Mouse (Mus musculus) CH12.LX (cell line): ENCODE measurements around the gene Gm27029. TPM values are rescaled to one million over a fixed set of nuclear protein-coding genes. Genes with fewer than 3 reads are reported as not detected.

Source experiments
- DNase-seq: peaks from one replicate; pipeline ENCODE4 v3.0.0-alpha.2; 2013; ENCODE audit errors: extremely low read depth
- H3K27ac ChIP-seq: 2 replicates; pipeline ENCODE4 v1.5.1; 2012; ENCODE audit warnings: low read depth, mild to moderate bottlenecking, control low read depth, moderate library complexity; ENCODE audit not compliant: insufficient read depth
- H3K27me3 ChIP-seq: replicated peaks from 2 replicates; pipeline ENCODE3; 2012; ENCODE audit warnings: inconsistent platforms
- H3K36me3 ChIP-seq, 2 experiments: replicated peaks in 1 of 2; 2 replicates each; pipeline versions ENCODE3 to v1.6.1; 2012; ENCODE audit warnings: inconsistent platforms in 1 of 2, low read length in 1 of 2, mild to moderate bottlenecking in 1 of 2, mixed read lengths in 1 of 2, moderate library complexity in 1 of 2; ENCODE audit not compliant: control insufficient read depth in 1 of 2, insufficient read depth in 1 of 2
- H3K4me1 ChIP-seq, 2 experiments: 2 replicates each; pipeline ENCODE4 v1.6.1; 2012; ENCODE audit warnings: inconsistent platforms in 1 of 2, moderate library complexity in 1 of 2; ENCODE audit not compliant: insufficient read depth in 2 of 2, control insufficient read depth in 1 of 2
- H3K4me2 ChIP-seq: 2 replicates; pipeline ENCODE4 v1.6.1; 2012; ENCODE audit warnings: low read depth, mild to moderate bottlenecking, control low read depth; ENCODE audit not compliant: poor library complexity, insufficient read depth, severe bottlenecking
- H3K4me3 ChIP-seq, 3 experiments: fragments of 150-350 bp in 1 of 3; sonication (generic) in 1 of 3; replicated peaks in 1 of 3; 2 replicates each; pipeline versions ENCODE3 to v1.5.1; 2011 to 2012; ENCODE audit warnings: low read depth in 2 of 3, low read length in 2 of 3, mild to moderate bottlenecking in 2 of 3, moderate library complexity in 2 of 3, control low read depth in 1 of 3, improper control_type of control experiment in 1 of 3, inconsistent platforms in 1 of 3, mixed read lengths in 1 of 3; ENCODE audit not compliant: poor library complexity in 1 of 3
- H3K79me2 ChIP-seq: replicated peaks from 2 replicates; pipeline ENCODE4 v1.6.1; 2012; ENCODE audit warnings: mild to moderate bottlenecking, moderate library complexity; ENCODE audit not compliant: control insufficient read depth, poor library complexity, insufficient read depth, severe bottlenecking; ENCODE audit errors: extremely low read depth
- H3K9ac ChIP-seq: 2 replicates; pipeline ENCODE4 v1.6.1; 2012; ENCODE audit warnings: low read depth, mild to moderate bottlenecking, control low read depth, moderate library complexity; ENCODE audit not compliant: insufficient read depth
- H3K9me3 ChIP-seq: replicated peaks from 2 replicates; pipeline ENCODE3; 2012; ENCODE audit warnings: low read length, inconsistent platforms, mixed read lengths
- BHLHE40 ChIP-seq: IDR thresholded peaks from 2 replicates; pipeline ENCODE4 v1.6.1; 2011; ENCODE audit warnings: mild to moderate bottlenecking, low read depth, low read length, improper control_type of control experiment
- CHD2 ChIP-seq: IDR thresholded peaks from 2 replicates; pipeline ENCODE4 v1.6.1; 2011; ENCODE audit warnings: low read length, improper control_type of control experiment
- E2F4 ChIP-seq: IDR thresholded peaks from 2 replicates; pipeline ENCODE4 v1.6.1; 2011; ENCODE audit warnings: low read depth, low read length, improper control_type of control experiment; ENCODE audit not compliant: insufficient replicate concordance
- EP300 ChIP-seq: IDR thresholded peaks from 2 replicates; pipeline ENCODE4 v1.6.1; 2011; ENCODE audit warnings: low read length, improper control_type of control experiment
- ETS1 ChIP-seq: conservative IDR thresholded peaks from 2 replicates; pipeline ENCODE4 v1.6.1; 2012; ENCODE audit warnings: low read depth, mild to moderate bottlenecking, inconsistent platforms, low read length, improper control_type of control experiment, moderate library complexity
- MAFK ChIP-seq: IDR thresholded peaks from 2 replicates; pipeline ENCODE4 v1.6.1; 2011; ENCODE audit warnings: low read length, improper control_type of control experiment; ENCODE audit not compliant: insufficient replicate concordance
- MAX ChIP-seq: IDR thresholded peaks from 2 replicates; pipeline ENCODE4 v1.6.1; 2011; ENCODE audit warnings: low read length, improper control_type of control experiment
- MAZ ChIP-seq: IDR thresholded peaks from 2 replicates; pipeline ENCODE4 v1.6.1; 2012; ENCODE audit warnings: low read depth, mild to moderate bottlenecking, inconsistent platforms, low read length, improper control_type of control experiment, moderate library complexity
- MEF2A ChIP-seq: IDR thresholded peaks from 2 replicates; pipeline ENCODE4 v1.6.1; 2014; ENCODE audit warnings: low read depth, mild to moderate bottlenecking, inconsistent platforms, low read length, improper control_type of control experiment, borderline replicate concordance
- MXI1 ChIP-seq: IDR thresholded peaks from 2 replicates; pipeline ENCODE4 v1.6.1; 2011; ENCODE audit warnings: mild to moderate bottlenecking, low read depth, low read length, improper control_type of control experiment
- MYC ChIP-seq: IDR thresholded peaks from 2 replicates; pipeline ENCODE4 v1.6.1; 2011; ENCODE audit warnings: low read depth, mild to moderate bottlenecking, improper control_type of control experiment, low read length
- NELFE ChIP-seq: IDR thresholded peaks from 2 replicates; pipeline ENCODE4 v1.6.1; 2011; ENCODE audit warnings: low read depth, low read length, improper control_type of control experiment
- POLR2A ChIP-seq: IDR thresholded peaks from 2 replicates; pipeline ENCODE4 v1.6.1; 2011; ENCODE audit warnings: low read depth, mild to moderate bottlenecking, improper control_type of control experiment, low read length
- RAD21 ChIP-seq: IDR thresholded peaks from 2 replicates; pipeline ENCODE4 v1.6.1; 2011; ENCODE audit warnings: low read depth, mild to moderate bottlenecking, low read length, improper control_type of control experiment, moderate library complexity
- SIN3A ChIP-seq: IDR thresholded peaks from 2 replicates; pipeline ENCODE4 v1.6.1; 2012; ENCODE audit warnings: low read length, improper control_type of control experiment, inconsistent platforms
- TCF12 ChIP-seq: IDR thresholded peaks from 2 replicates; pipeline ENCODE4 v1.6.1; 2014; ENCODE audit warnings: low read depth, mild to moderate bottlenecking, inconsistent platforms, low read length, improper control_type of control experiment
- USF1 ChIP-seq: IDR thresholded peaks from 2 replicates; pipeline ENCODE4 v1.6.1; 2014; ENCODE audit warnings: low read depth, mild to moderate bottlenecking, inconsistent platforms, low read length, improper control_type of control experiment
- USF2 ChIP-seq: conservative IDR thresholded peaks from 2 replicates; pipeline ENCODE4 v1.6.1; 2011; ENCODE audit warnings: low read depth, low read length, improper control_type of control experiment
- ZKSCAN1 ChIP-seq: IDR thresholded peaks from 2 replicates; pipeline ENCODE4 v1.6.1; 2012; ENCODE audit warnings: low read depth, inconsistent platforms, low read length, improper control_type of control experiment, borderline replicate concordance
- ZMIZ1 ChIP-seq: IDR thresholded peaks from 2 replicates; pipeline ENCODE4 v1.6.1; 2012; ENCODE audit warnings: low read depth, mild to moderate bottlenecking, inconsistent platforms, low read length, improper control_type of control experiment
- dilution Hi-C: fragments of 300-500 bp; cut with MboI; formaldehyde crosslinking; loops from 2 replicates; pipeline ENCODE4 v1.14.3; 2020; ENCODE audit warnings: low sequenced_read_pairs; ENCODE audit not compliant: extremely low pct_unique_long_range_greater_than_20kb, extremely low pct_ligation_motif_present
- in situ Hi-C: fragments of 300-500 bp; cut with MboI; formaldehyde crosslinking; loops from 3 replicates; pipeline ENCODE4 v1.14.3; 2019; ENCODE audit warnings: low sequenced_read_pairs, low pct_ligation_motif_present, low pct_unique_long_range_greater_than_20kb, mixed read lengths
- polyA plus RNA-seq: library from polyadenylated mRNA; unstranded; fragments of >175 nt; gene quantifications from 2 replicates; pipeline ENCODE4 v1.2.1, GENCODE M21; 2012; ENCODE audit warnings: low read depth; ENCODE audit not compliant: insufficient read length
- total RNA-seq, 2 experiments: library from RNA; depleted of rRNA; stranded (reverse); fragments of 300-350 nt in 1 of 2; fragments of >200 nt in 1 of 2; gene quantifications; 2 replicates each; pipeline ENCODE4 v1.2.3; 2012 to 2014

Gene Gm27029
- total and polyA plus RNA-seq, 3 experiments = 1.7 to 8.3 (median 6.2) TPM

DNA sequence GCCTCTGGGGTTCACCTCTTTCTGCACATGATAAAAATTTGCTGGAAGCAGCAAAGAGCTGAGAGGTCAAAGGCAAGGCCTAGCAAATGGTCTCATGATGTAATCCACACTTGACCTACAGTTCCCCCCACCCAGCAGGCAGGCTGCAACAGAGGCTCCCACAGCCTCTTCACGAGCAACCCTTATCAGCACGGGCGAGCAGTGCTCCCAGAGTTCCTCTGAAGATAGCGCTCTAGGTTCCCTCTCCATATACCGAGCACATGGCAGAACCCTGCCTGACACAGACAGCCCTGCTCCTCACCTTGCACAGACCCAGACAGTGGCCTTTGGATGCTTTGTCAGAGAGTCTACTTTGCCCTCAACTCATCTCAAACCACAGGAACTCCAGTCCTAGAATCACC, 60.1 kb downstream of the Gm27029 start:
- no peaks in the 10 kb centered on the region for H3K36me3 ChIP-seq
- H3K27me3 ChIP-seq = no peaks in the 10 kb centered on the region
- H3K4me2 ChIP-seq = no peak overlapping the region
- DNase-seq = no peak
- TF ChIP-seq USF2 = no peak
- TF ChIP-seq ZKSCAN1 = no peak
- no peak for TF ChIP-seq MAZ
- no peak for TF ChIP-seq ETS1
- no peak for TF ChIP-seq MEF2A
- no peak for TF ChIP-seq E2F4
- no peak for TF ChIP-seq MXI1
- TF ChIP-seq SIN3A = no peak
- TF ChIP-seq, all 38 proteins: peak for 0
- H3K4me3 ChIP-seq = no peak overlapping the region
- H3K9ac ChIP-seq = no peak overlapping the region
- dilution Hi-C loops = no loop called here
- no peaks in the 10 kb centered on the region for H3K79me2 ChIP-seq
- H3K4me1 ChIP-seq = peaks cover 4 to 14% of the 10 kb centered on the region in 2 experiments; a peak in 3 of 4 replicates
- H3K27ac ChIP-seq = no peak overlapping the region
- H3K9me3 ChIP-seq = no peaks in the 10 kb centered on the region
- in situ Hi-C loops = no loop called here

DNA sequence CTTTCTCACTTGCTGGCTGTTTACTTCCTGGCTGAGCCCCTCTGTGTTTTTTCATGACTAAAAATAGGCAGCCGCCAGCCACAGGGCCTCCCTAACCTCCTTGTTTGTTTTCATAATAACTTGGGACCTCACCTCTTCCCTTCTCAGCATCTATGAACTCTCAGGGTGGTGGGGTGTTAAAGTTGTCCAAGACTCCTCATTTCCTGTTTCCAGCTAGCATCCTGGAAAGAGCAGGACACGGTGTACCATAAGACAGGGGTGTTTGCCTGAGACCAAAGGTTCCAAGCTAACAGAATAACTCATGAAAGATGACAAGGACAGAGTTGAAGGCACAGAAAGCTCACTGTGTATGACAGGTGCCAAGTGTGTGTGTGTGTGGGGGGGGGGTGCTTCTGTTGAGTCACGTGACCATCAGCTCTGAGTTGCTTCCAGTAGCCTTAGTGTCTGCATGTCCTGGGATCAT, 63.9 kb downstream of the Gm27029 start:
- in situ Hi-C loops (no loop called here), dilution Hi-C loops (no loop called here)
- no peak overlapping the region for H3K4me3 ChIP-seq
- no peak overlapping the region for H3K9ac ChIP-seq
- DNase-seq = no peak
- H3K4me1 ChIP-seq = peaks cover 4 to 14% of the 10 kb centered on the region in 2 experiments; a peak in 3 of 4 replicates
- H3K79me2 ChIP-seq = no peaks in the 10 kb centered on the region
- no peaks in the 10 kb centered on the region for H3K36me3 ChIP-seq
- H3K9me3 ChIP-seq = no peaks in the 10 kb centered on the region
- no peak overlapping the region for H3K27ac ChIP-seq
- H3K4me2 ChIP-seq = no peak overlapping the region; the same call in 1 of the 2 replicates
- no peaks in the 10 kb centered on the region for H3K27me3 ChIP-seq
- TF ChIP-seq MAFK (no peak), CHD2 (no peak), MAX (no peak), MXI1 (no peak), MEF2A (peak; percentile 49; the same call in 1 of the 2 replicates), USF1 (peak; percentile 70), RAD21 (no peak), ZKSCAN1 (no peak), MAZ (no peak), TCF12 (no peak), USF2 (peak; percentile 34; the same call in 1 of the 2 replicates), ZMIZ1 (no peak), EP300 (no peak), POLR2A (no peak), MYC (no peak), BHLHE40 (peak; percentile 47), NELFE (no peak)
- TF ChIP-seq, all 38 proteins: peak for 4
